ENCODE assay signal across 8 mouse cellular contexts in the genomic region with DNA sequence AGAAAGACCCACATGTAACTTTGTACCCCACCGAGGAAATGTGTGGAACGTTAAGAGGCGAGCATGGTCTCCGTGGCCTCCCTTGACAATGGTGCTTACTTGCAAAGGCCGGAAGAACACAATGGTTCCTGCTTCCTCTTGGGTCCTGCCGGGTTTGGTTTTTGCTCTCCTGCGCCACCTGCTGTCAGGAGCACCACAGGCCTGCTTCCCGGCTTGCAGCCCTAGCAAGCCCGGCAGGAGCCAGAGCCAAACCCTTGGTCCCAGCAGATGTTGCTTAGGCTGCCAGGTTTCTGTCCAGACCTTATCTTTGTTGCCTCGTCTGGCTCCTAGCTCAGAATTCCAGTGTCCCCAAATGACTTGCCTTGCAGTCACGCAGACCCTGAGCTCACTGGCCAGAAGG.
DNase-seq lines count a peak whose midpoint lies in the region; ATAC-seq and TF ChIP-seq lines count a peak whose summit lies in the region.

No protein-coding gene starts in this region.

- no peaks in the 10 kb centered on the region for H3K27me3 ChIP-seq in hindbrain, postnatal 0 days (ENCODE audit: insufficient read depth, low read length)
- no peaks in the 10 kb centered on the region for H3K27me3 ChIP-seq in midbrain, embryonic 10.5 days (ENCODE audit: low read depth, poor library complexity, severe bottlenecking)

- TF ChIP-seq CTCF in hindbrain, postnatal 0 days (IDR thresholded peaks at IDR 0.05; ENCODE audit: low read depth) = peak; percentile 94

- peak; percentile 76 for ATAC-seq in hindbrain, postnatal 0 days

- WGBS in hindbrain, postnatal 0 days = 10% methylated on average over 11 of the region's 11 CpGs
- WGBS in midbrain, embryonic 10.5 days = 15% methylated on average over 11 of the region's 11 CpGs

- no peaks in the 10 kb centered on the region for H3K9me3 ChIP-seq in hindbrain, postnatal 0 days (ENCODE audit: low read length)
- H3K9me3 ChIP-seq in midbrain, embryonic 10.5 days (replicated peaks) = no peaks in the 10 kb centered on the region

- peaks cover 9% of the 10 kb centered on the region; the same call in 1 of the 2 replicates for H3K4me1 ChIP-seq in hindbrain, postnatal 0 days (ENCODE audit: insufficient read depth, low read length)
- H3K4me1 ChIP-seq in midbrain, embryonic 10.5 days = peaks cover 15% of the 10 kb centered on the region

- no peaks in the 10 kb centered on the region for H3K36me3 ChIP-seq in hindbrain, postnatal 0 days (ENCODE audit: insufficient read depth, low read length)
- peaks cover 18% of the 10 kb centered on the region for H3K36me3 ChIP-seq in midbrain, embryonic 10.5 days

- H3K9ac ChIP-seq in hindbrain, postnatal 0 days (replicated peaks; ENCODE audit: low read length) = no peak overlapping the region; the same call in 1 of the 2 replicates

- no peak overlapping the region for H3K4me2 ChIP-seq in hindbrain, postnatal 0 days (ENCODE audit: low read depth, low read length)

- H3K27ac ChIP-seq in hindbrain, postnatal 0 days = no peak overlapping the region
- H3K27ac ChIP-seq in midbrain, embryonic 10.5 days (replicated peaks) = peak overlapping the region; percentile 82

- no peak overlapping the region for H3K4me3 ChIP-seq in hindbrain, postnatal 0 days (ENCODE audit: low read length)
- H3K4me3 ChIP-seq in midbrain, embryonic 10.5 days = no peak overlapping the region

- peak; percentile 91 for DNase-seq in ZHBTc4 (ENCODE audit: low read depth, low spot score)
- DNase-seq in cerebellum, postnatal 4 days (ENCODE audit: low spot score in 2 of 2) = peak; percentile 84 to 92
- DNase-seq in gastrocnemius, adult 8-10 months (ENCODE audit: low spot score in 2 of 2) = peak; percentile 83 to 88
- peak; percentile 92 for DNase-seq in hindbrain, postnatal 0 days (ENCODE audit: low spot score)
- peak; percentile 71 to 80 for DNase-seq in left cerebral cortex, adult 8-10 months (ENCODE audit: low spot score in 2 of 2)
- DNase-seq in midbrain, embryonic 10.5 days (ENCODE audit: low spot score) = peak; percentile 88
- peak; percentile 90 for DNase-seq in right cerebral cortex, postnatal 4 days
- peak; percentile 76 for DNase-seq in yolk sac, embryonic 10.5 days (ENCODE audit: low spot score)
